Mouse (Mus musculus) lung, postnatal 0 days (tissue): ENCODE results near the gene Gm3317.
"Not testable (repeated sequence)": the region's sequence is repeated elsewhere in the genome, so short reads cannot be mapped to it uniquely, and the experiment has no call there.

ENCODE experiments used
- CTCF ChIP-seq: IDR thresholded peaks from 2 replicates; pipeline ENCODE4 v1.5.1; 2016; ENCODE audit warnings: antibody characterized with exemption, mild to moderate bottlenecking
- EP300 ChIP-seq: IDR thresholded peaks from 2 replicates; pipeline ENCODE4 v1.6.1; 2016; ENCODE audit warnings: antibody characterized with exemption, mild to moderate bottlenecking, control low read depth

DNA sequence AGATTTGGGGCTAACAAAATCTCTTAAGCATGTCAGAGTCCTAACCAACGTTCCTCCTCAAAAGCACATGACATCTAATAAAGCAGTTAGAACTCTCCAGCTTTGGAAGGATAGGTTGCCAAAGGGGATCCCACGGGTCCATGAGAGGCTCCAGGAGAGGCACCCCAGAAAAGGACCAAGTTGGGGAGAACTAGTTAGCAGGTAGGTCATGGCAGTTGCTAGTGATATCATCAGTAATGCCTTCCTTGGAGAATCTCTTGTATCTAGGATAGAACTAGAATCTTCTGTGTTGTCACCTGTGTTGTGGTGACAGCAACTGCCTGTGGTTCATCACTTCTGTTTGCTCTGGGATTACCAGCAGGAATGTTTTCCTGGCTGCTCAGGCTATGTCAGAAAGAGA, 33.1 kb upstream of the Gm3317 start, which contains the start of gene Gm8279:
- TF ChIP-seq CTCF, EP300: not testable (repeated sequence)
